Mouse (Mus musculus) neural tube, embryonic 14.5 days (tissue): ENCODE measurements at regions not wholly inside any gene's neighbourhood (a gene's known extent, or its start where the extent isn't known, plus 50 kb on each side); places are given as distances from the start of the nearest gene placed in this dataset.

Experiments
- ATAC-seq: fragments of 200-750 bp; cut with Nextera tagmentation; 2 replicates; pipeline ENCODE4 v1.8.0; 2017; ENCODE audit warnings: low read depth, mild to moderate bottlenecking, moderate TSS enrichment, moderate library complexity
- H3K27ac ChIP-seq: fragments of 300-500 bp; sonication (generic); 2 replicates; pipeline ENCODE4 v1.5.1; 2014; ENCODE audit warnings: low read depth, mild to moderate bottlenecking, control low read depth, low read length, moderate library complexity, mixed read lengths
- H3K27me3 ChIP-seq: fragments of 300-500 bp; sonication (generic); 2 replicates; pipeline ENCODE4 v1.6.1; 2014; ENCODE audit warnings: low read length; ENCODE audit not compliant: control insufficient read depth, insufficient read depth
- H3K36me3 ChIP-seq: fragments of 300-500 bp; sonication (generic); 2 replicates; pipeline ENCODE4 v1.6.1; 2014; ENCODE audit warnings: low read length, mixed read lengths; ENCODE audit not compliant: control insufficient read depth, insufficient read depth
- H3K4me1 ChIP-seq: fragments of 300-500 bp; sonication (generic); 2 replicates; pipeline ENCODE4 v1.6.1; 2014; ENCODE audit warnings: low read length; ENCODE audit not compliant: control insufficient read depth, insufficient read depth
- H3K4me2 ChIP-seq: fragments of 300-500 bp; sonication (generic); 2 replicates; pipeline ENCODE4 v1.6.1; 2014; ENCODE audit warnings: mild to moderate bottlenecking, low read depth, low read length, control low read depth
- H3K4me3 ChIP-seq: fragments of 300-500 bp; sonication (generic); 2 replicates; pipeline ENCODE4 v1.5.1; 2014; ENCODE audit warnings: low read depth, low read length, control low read depth, mixed read lengths
- H3K9ac ChIP-seq: fragments of 300-500 bp; sonication (generic); replicated peaks from 2 replicates; pipeline ENCODE4 v1.6.1; 2014; ENCODE audit warnings: low read depth, mild to moderate bottlenecking, control low read depth, low read length, mixed read lengths
- H3K9me3 ChIP-seq: fragments of 300-500 bp; sonication (generic); 2 replicates; pipeline ENCODE4 v1.6.1; 2016; ENCODE audit warnings: low read length; ENCODE audit not compliant: control insufficient read depth
- WGBS: fragments of 180-500 bp; shearing (Covaris S2); extraction: QIAGEN DNeasy Blood & Tissue Kit; methylation state at CpG from one replicate; pipeline ENCODE4 v1.1.7; 2014; 5-methylcytosine and 5-hydroxymethylcytosine counted together

DNA sequence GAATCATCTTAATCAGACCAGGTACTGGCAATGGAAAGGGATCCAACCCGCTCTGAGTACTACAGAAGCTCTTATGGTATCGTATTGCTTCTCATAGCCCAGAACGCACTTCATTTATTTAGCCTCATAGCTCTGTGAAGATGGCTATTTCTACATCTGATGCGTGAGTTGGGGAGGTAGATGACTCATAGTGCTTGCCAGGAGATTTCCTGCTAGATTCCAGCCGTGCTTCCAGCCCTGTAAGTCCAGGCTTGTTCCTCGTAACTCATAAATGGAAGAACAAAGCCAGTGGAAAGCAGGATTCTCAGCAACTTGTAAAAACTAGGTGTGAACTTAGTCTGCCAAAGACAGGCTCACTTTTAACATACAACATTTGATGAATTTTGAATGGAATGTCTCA lies 86.0 kb upstream of the Cnr1 start:
- WGBS = 88% methylated on average over 6 of the region's 6 CpGs
- Histone ChIP-seq H3K9me3 (no peaks in the 10 kb centered on the region), H3K27ac (no peak overlapping the region), H3K9ac (no peak overlapping the region), H3K4me2 (no peak overlapping the region), H3K4me1 (no peaks in the 10 kb centered on the region), H3K36me3 (no peaks in the 10 kb centered on the region), H3K27me3 (no peaks in the 10 kb centered on the region), H3K4me3 (no peak overlapping the region)
- no peak for ATAC-seq

GRCm38 (mm10) chr4:33840119-33840518 lies 84.3 kb upstream of the Cnr1 start:
- Histone ChIP-seq H3K9me3 (no peaks in the 10 kb centered on the region), H3K4me1 (no peaks in the 10 kb centered on the region), H3K4me2 (no peak overlapping the region), H3K9ac (no peak overlapping the region), H3K36me3 (no peaks in the 10 kb centered on the region), H3K27me3 (no peaks in the 10 kb centered on the region), H3K27ac (no peak overlapping the region), H3K4me3 (no peak overlapping the region)
- WGBS = 51% methylated on average over 14 of the region's 14 CpGs
- ATAC-seq = peak; percentile 69; the same call in 1 of the 2 replicates

DNA sequence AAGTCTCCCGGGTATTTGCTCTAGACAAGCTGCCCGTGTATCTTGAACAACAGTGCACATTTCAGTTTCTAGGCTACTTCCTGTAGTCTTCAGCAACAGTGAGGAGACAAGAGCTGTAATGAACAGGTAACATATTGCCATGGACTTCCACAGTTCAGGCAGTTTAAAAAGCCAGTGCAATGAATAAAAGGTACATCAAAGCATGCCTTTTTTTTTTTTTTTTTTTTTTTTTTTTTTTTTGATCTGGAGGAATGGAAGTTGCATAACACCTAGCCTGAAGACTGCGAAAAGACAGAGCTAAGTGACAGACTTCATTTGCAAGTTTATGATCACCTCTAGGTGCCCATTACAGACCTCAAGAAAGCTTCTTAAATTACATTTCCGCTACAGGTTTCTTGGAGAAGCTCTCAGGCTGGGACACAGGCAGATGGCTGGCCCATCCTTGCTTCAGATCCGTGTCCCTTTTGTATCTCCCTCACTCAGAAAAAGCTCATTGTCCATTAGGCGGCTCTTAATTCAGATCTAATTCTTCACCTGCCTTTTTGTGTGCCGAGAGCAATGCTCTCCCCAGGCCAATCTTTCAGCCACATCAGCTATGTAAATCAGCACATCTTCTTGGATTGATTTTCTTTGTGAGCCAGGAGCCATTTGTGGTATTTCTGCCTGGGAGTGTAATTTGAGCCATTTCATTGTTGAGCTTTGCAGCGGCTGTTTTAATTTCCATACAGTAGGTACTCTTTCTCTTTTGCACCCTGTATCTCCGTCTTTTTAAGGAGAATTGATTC lies 78.6 kb upstream of the Cnr1 start:
- 22% methylated on average over 9 of the region's 9 CpGs for WGBS
- peak overlapping the region; percentile 44 for H3K27ac ChIP-seq
- H3K4me2 ChIP-seq = peak overlapping the region; percentile 14; the same call in 1 of the 2 replicates

GRCm38 (mm10) chr4:33850249-33850648 lies 74.1 kb upstream of the Cnr1 start:
- Histone ChIP-seq H3K27ac (no peak overlapping the region), H3K9ac (no peak overlapping the region), H3K9me3 (no peaks in the 10 kb centered on the region), H3K4me2 (no peak overlapping the region), H3K4me1 (0 out of 2 replicates have a peak, but pooled peaks cover 7% of the 10 kb centered on the region), H3K27me3 (no peaks in the 10 kb centered on the region), H3K36me3 (no peaks in the 10 kb centered on the region), H3K4me3 (no peak overlapping the region)
- WGBS = 33% methylated on average over 7 of the region's 7 CpGs
- ATAC-seq = peak; percentile 65; the same call in 1 of the 2 replicates

More for the DNA sequence above, 78.6 kb upstream of the Cnr1 start:
- ATAC-seq = no peak
- Histone ChIP-seq H3K36me3 (no peaks in the 10 kb centered on the region), H3K4me3 (no peak overlapping the region), H3K9ac (no peak overlapping the region), H3K9me3 (no peaks in the 10 kb centered on the region), H3K27me3 (no peaks in the 10 kb centered on the region), H3K4me1 (0 out of 2 replicates have a peak, but pooled peaks cover 7% of the 10 kb centered on the region)

DNA sequence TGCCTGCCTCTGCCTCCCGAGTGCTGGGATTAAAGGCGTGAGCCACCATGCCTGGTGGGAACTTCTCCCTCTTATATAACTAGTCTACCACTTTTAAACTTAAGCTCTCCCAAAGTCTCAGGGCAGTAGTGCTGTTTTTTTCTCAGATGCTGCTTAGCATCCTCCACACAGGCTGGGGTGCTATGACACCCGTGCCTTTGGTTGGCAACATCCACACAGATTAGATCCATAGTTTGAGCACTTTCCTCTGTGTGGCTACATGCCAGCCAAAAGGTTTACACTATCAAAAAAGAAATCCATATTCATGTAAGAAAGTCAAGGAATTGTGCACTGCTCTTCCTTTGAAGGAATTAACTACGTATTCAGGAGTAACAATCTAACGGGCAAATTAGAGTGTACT lies 72.1 kb upstream of the Cnr1 start:
- Histone ChIP-seq H3K27ac (no peak overlapping the region), H3K9me3 (no peaks in the 10 kb centered on the region), H3K4me2 (no peak overlapping the region), H3K9ac (no peak overlapping the region), H3K36me3 (no peaks in the 10 kb centered on the region), H3K27me3 (no peaks in the 10 kb centered on the region), H3K4me1 (no peaks in the 10 kb centered on the region), H3K4me3 (no peak overlapping the region)
- ATAC-seq = no peak
- 93% methylated on average over 5 of the region's 5 CpGs for WGBS

DNA sequence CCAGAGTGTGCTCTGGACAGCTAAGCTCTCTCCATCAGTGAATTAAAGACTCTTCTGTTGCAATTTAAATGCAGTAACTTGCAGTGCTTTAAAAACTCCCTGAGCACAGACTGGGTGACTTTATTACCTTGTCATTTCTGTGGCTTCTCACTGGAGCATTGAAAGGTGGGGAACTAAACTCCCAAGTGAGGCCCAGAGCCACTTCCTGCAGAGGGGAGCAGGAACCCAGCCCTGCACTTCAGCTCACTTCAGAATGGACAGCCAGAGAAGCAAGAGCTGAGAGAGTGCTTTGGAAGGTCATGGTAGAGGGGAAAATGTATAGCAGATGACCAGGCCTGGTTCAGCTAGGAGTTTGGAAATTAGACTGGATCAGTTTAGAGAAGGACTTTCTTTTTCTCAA lies 69.3 kb upstream of the Cnr1 start:
- ATAC-seq = no peak
- Histone ChIP-seq H3K27me3 (no peaks in the 10 kb centered on the region), H3K36me3 (no peaks in the 10 kb centered on the region), H3K27ac (no peak overlapping the region), H3K9ac (no peak overlapping the region), H3K4me1 (no peaks in the 10 kb centered on the region), H3K4me3 (no peak overlapping the region), H3K9me3 (no peaks in the 10 kb centered on the region), H3K4me2 (no peak overlapping the region)

DNA sequence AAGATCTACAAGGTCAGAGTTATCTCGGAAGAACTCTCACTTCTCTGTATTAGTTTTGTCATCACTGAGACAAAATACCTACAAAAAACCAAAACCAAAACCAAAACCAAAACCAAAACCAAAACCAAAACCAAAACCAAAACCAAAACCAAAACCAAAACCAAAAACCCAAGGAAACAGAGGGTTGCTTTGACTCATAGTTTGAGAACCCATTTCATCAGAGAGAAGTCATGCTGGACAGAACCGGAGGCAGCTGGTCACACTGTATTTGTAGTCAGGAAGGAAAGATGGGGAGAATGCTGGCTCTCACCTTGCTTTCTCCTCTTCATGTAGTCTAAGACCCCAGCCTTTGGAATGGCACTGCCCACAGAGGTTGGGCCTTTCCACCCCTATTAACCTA lies 57.3 kb upstream of the Cnr1 start:
- Histone ChIP-seq H3K27ac (no peak overlapping the region), H3K36me3 (no peaks in the 10 kb centered on the region), H3K27me3 (no peaks in the 10 kb centered on the region), H3K9me3 (no peaks in the 10 kb centered on the region), H3K4me1 (no peaks in the 10 kb centered on the region), H3K4me3 (no peak overlapping the region), H3K4me2 (no peak overlapping the region), H3K9ac (no peak overlapping the region)
- ATAC-seq = no peak
- 100% methylated on average over 2 of the region's 2 CpGs for WGBS

- Histone ChIP-seq H3K27ac (no peak overlapping the region), H3K4me2 (no peak overlapping the region), H3K9me3 (no peaks in the 10 kb centered on the region), H3K4me1 (no peaks in the 10 kb centered on the region), H3K9ac (no peak overlapping the region), H3K4me3 (no peak overlapping the region), H3K36me3 (no peaks in the 10 kb centered on the region), H3K27me3 (no peaks in the 10 kb centered on the region)
- WGBS = 31% methylated on average over 5 of the region's 5 CpGs
- no peak for ATAC-seq
Observed at GRCm38 (mm10) chr4:33869317-33869716, 55.1 kb upstream of the Cnr1 start.
